Mouse (Mus musculus): ENCODE results near the gene Zbtb20.

Zbtb20 gene

DNA sequence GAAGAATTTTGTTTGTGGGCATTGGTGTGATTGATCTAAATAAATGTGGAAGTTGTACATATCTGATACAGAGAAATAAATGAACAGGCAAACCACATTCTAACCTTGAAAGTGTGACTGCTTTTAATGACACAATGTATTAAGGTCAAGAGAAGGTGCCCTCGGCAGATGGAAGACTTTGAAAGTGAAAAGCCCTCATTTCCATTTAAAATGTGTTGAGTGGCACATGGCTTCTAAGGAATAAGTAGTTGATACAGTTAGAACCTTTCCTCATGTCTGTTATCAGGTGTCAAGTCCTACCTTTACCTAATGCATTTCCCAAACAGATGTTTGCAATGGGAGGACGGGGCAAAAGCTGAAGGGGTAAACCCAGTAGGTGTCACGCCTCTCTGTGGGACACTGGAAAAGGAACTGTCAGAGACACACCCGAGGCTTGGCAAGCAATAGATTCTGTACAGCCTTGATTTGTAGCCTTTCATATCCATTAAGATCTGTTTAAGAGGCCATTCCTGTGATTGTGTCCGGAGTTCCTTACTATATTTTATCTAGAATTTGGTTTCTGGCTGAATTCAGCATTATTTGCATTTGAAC lies 510.0 kb downstream of the Zbtb20 start:
- ATAC-seq (ENCODE audit: insufficient number of reproducible peaks, low FRiP score, low TSS enrichment), result no peak

DNA sequence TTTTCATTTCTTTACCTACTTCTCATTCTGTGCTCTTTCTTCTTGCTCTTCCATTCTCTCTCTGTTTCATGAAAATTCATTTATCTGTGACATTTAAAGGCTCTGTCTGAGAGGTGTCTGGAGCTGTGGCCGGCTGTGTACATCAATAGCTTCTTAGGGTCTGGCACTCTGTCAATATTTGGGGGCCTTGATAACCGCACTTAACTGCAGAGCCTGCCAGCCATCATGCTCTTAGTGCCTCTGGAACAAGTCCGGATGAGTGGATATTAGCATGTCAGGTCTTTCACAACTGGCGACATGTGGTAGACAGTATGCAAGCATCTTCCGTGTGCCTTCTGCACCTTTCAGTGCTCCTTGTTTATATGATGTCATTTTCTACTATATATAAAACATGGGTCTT lies 510.7 kb downstream of the Zbtb20 start:
- no peak for ATAC-seq (ENCODE audit: insufficient number of reproducible peaks, low FRiP score, low TSS enrichment)

DNA sequence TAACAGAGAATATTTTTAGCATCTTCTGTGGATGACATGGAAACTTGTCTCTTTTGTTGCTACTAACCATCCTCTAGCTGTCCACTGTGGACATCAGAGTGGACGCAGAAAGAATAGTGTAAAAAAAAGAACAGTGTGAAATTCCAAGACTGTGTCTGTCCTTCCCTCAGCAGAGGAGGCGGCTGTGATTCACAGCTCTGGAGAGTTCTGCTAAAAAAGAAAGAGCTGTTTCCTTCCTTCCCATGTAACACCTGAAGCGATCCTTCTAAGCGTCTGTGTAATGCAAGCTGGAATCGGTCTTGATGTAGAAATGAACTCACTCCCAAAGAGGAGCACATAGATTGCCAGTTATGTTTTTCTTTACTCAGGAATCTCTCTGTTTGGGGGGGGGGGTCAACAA lies 512.7 kb downstream of the Zbtb20 start:
- no peak for ATAC-seq (ENCODE audit: insufficient number of reproducible peaks, low FRiP score, low TSS enrichment)

DNA sequence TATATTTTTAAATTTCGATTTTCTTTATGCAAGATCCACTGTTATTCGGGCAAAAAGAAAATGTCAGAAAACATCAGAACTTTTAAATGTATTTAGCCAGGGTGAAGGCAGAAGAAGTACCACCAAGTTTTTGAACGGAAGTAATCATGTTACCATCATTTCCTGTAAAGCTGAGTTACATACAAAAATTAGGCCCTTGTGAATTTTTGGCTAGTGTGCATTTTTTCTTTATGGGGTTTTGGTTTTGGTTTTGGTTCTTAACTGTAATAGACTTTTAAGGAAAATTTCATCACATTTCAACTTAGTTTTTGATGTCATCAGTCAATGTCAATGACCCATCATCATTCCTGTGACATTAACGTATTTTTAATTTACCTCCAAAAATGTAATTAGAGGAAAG lies 514.7 kb downstream of the Zbtb20 start:
- no peak for ATAC-seq (ENCODE audit: insufficient number of reproducible peaks, low FRiP score, low TSS enrichment)

DNA sequence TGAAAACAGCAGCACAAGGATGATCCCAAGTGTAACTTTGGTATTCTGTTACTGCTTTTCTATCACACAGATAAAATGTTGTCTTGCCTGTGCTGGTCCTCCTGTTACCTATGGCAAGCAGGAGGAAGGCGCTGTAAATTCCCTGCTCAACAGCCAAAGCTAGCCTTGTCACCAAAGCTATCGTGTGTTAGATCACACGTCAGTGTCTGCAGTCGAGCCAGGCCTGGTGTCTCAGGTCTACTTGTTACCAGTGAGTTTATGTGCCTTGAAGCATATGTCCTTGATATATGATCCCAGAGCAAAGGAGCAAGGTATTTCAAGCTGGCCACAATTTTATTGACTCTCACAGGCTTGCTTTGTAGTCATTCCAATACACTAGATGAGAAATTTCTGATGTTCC lies 517.7 kb downstream of the Zbtb20 start:
- ATAC-seq (ENCODE audit: insufficient number of reproducible peaks, low FRiP score, low TSS enrichment), result no peak

DNA sequence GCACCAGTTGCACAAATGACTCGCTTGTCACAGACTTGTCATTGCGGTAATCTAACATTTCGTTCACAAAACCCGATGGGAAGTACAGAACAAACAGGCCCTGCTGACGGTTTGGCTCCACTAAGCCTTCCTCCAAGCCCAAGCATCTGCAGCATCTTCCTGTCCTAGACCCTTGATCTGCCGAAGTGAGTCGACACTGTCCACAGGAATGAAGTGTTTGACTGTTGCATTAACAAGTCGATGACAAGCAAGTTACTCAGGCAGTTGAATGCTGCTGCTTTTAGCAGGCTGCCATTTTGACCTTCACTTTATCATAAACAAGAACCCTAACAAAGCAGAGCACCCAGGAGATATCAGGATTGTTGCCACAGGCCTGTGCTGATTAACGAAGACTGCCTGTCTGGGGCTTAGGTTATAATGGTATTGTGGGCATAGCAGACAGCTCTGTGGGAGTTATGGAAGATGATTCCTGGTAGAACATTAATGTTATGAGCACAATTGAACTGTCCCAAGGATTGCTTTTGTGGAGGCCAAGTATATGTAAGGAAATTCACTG lies 518.4 kb downstream of the Zbtb20 start:
- ATAC-seq (ENCODE audit: insufficient number of reproducible peaks, low FRiP score, low TSS enrichment), result no peak

DNA sequence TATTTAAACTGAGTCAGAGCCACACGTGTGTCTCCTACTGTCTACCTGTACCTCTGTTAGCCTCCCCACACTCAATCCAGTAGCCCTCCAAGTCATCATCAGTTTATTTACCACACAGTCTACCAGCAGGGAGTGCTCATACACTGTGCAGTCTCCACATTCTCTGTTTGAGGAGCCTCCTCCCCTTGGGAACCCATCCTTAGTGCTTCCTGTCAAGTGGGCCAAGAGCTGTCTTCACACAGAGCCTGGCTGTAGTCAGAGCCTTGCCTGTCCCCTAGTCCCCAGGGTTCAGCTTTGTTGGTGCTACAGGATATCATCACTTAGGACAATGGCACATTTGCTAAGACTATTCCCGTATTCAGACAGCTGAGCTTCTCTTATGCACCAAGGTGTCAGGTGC lies 519.1 kb downstream of the Zbtb20 start:
- ATAC-seq (ENCODE audit: insufficient number of reproducible peaks, low FRiP score, low TSS enrichment), result peak; percentile 15; the same call in 1 of the 2 replicates

DNA sequence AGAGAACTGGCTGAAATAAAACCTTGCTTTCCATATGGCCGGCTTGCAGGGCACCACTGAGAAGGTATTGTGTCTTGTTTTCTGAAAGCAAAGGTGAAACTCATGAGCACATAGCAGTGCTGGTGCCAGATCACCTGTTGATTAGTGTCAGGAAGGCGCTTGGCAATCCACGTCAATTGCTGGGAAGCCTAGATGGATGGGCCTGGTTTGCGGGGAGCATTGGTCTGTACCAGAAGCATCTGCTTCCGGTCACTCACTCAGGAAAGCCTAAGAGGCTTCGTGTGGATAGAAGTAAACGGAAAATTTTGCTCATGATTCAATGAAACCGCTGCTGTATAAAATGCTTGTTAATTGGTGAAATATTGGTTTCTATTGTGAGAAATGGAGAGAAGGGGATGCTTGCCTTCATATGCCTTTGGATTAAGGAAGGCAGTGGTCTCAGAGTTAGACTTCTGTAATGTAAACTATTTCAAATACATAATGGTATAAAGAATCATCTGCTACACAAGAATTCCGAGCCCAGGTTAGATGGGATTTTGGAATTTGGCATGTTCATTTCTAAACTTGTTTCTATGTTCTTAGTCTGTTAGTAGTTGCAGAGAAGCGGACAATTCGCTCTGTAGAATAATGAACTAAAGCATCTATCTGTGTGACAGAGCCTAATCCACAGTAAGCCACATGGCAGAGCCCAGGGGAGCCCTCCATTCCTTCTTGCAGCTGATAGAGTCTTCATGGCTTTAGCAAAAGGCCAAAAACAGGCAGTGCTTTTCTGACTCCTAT lies 521.4 kb downstream of the Zbtb20 start:
- ATAC-seq (ENCODE audit: insufficient number of reproducible peaks, low FRiP score, low TSS enrichment), result no peak

DNA sequence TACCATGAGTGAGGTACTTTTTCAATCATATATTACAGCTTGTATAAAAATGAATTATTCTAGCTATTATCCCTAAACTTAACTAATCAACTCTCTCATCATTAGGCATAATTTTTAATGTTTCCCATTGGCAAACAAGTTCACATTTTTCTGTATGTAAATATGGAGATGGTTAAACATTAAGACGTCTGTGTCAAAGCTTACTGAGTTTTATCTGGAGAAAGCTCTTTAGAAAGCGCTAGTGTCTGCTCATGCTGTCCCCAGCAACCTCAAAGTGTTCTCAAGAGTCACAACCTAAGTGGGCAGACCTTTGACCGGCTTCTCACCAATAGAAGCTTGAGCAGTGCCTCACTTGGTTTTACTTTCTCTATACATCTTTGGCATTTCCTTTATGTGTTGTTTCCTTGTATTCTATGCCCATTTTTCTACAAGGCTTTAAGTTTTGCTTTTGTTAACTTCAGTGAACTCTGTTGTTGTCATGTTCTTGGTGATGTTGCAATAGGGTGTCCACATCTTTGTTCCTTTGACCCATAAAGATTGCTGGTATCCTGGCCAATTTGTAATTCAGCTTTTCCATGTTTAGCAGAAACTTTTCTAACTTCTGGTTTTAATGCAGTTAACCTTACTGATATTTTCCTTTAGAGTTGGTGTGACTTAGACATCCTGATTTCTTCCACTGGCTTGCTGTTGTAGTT lies 522.1 kb downstream of the Zbtb20 start:
- no peak for ATAC-seq (ENCODE audit: insufficient number of reproducible peaks, low FRiP score, low TSS enrichment)

DNA sequence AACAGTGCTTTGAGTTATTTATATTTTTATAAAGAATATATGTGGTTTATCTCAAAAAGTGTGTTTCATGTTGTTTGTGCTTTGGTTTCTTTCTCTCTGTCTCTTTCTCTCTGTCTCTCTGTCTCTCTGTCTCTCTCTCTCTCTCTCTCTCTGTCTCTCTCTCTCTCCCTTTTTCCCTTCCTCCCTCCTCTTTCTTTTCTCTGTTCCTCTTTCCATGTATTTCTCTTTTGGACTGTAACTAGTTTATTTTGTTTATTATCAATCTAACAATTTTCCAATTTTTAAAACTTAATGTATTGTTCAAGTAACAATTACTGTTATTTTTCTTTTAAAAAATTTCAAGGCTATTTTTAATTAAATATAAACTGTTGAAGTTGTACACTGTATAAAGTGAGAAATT lies 523.7 kb downstream of the Zbtb20 start:
- no peak for ATAC-seq (ENCODE audit: insufficient number of reproducible peaks, low FRiP score, low TSS enrichment)

DNA sequence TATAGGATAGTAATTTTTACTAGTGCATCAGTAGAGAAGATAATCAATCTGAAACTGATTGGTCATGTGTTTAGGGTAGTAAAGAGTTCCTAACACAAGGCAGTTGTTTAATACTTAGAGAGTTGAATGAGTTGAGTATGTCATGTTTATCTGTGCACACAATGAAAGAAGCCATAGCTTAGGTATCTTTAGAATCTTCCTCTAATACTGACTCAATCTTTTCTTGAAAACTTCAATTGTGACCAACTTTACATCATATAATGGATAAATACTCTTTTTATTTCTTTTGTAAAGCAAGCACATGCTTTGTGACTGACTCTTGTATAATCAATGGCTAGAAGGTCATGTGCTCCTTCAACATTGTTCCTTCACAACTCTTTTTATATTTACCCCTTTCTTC lies 524.4 kb downstream of the Zbtb20 start:
- ATAC-seq (ENCODE audit: insufficient number of reproducible peaks, low FRiP score, low TSS enrichment), result no peak

DNA sequence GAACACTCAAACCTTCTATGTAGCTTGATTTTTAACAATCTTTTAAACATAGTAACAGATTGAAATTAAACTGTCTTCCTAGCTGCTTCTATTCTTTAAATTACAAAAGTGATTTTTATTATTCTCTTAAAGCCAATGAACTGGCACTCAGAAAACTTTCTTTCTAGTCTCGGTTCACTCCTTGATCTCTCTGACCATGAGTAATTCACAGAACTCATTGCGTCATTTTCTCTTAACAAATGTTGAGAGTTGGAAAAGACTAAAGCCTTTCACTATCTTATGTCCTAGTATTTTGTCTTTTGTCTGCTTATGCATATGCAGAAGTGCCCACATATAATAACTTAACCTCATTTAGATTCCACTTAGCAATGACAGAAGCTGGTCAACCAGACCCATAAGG lies 525.3 kb downstream of the Zbtb20 start:
- ATAC-seq (ENCODE audit: insufficient number of reproducible peaks, low FRiP score, low TSS enrichment), result no peak

DNA sequence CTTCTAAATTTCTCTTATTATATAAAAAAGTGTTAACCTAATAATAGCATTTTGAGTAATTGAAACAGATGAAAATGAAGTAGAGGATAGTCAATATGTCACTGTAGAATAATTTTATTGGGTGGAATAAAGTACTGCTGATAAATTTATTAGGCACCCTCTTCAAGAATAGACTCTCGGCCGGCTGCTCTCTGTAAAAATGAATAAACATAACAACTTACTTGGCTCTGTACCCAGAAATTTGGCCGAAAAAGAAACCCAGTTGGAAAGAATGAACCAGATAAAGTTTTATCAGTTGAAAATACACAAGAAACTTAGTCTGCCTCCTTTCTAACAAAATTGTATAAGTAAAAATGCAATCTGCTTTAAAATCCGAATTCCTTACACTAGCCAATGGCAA lies 527.2 kb downstream of the Zbtb20 start:
- ATAC-seq (ENCODE audit: insufficient number of reproducible peaks, low FRiP score, low TSS enrichment), result no peak

DNA sequence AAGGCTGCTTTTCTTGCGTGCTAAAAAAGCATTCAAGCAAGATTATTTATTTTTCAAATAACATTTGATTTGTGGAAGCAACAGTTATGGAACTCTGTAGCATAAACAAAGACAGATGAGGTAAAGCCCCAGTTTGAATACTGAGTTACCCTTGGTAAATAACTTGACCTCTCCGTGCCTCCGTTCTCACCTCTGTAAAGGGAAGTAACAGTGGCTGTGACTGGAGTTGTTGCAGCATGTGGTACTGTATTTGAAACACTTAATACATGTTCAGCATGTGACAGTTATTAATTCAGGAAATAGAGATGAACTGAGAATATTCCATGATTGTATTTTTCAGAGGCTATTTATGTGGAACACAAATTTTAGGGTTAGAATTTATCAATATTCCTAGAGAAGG lies 529.4 kb downstream of the Zbtb20 start:
- no peak for ATAC-seq (ENCODE audit: insufficient number of reproducible peaks, low FRiP score, low TSS enrichment)

DNA sequence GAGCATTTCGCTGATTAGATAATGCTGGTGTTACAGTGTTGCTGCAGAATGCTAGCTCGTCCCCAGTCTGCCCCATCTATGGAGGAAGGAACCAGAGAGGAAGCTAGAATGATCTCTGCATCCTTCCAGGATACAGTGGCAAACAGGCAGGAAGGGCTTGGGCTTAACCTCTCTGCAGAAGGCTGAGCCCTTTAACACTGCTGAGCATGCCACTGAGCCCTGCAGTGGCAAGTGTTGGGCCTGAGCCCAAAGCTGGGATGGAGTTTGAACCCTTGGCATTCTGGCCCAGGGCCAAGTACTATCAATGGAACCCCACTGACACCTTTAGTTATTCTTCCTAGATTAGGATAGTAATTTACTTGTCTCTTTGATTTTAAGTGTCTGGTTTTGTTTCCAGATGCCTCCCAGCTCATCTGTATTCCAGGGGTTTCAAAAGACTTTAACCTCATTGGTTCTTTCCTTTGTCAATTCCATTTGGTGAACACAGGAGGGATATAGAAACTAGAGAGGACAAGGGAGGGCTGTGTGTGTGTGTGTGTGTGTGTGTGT lies 532.0 kb downstream of the Zbtb20 start:
- no peak for ATAC-seq (ENCODE audit: insufficient number of reproducible peaks, low FRiP score, low TSS enrichment)

DNA sequence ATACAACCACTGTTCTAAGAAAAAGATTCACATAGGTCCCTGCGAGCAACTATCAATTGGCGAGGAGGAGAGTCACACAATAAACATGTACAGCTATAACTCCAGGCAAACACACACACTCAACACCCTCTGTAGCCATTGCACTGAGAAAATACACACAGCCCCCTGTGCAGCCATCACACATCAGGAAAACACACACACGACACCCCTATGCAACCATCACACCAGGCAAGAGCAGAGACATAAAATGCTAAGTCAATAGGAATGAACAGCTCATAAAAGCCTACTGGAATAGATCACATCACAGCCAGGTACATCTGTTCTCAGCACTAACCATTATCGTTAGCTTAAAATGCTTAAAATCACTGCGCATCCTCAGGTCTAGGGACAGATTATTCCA lies 532.9 kb downstream of the Zbtb20 start:
- no peak for ATAC-seq (ENCODE audit: insufficient number of reproducible peaks, low FRiP score, low TSS enrichment)

DNA sequence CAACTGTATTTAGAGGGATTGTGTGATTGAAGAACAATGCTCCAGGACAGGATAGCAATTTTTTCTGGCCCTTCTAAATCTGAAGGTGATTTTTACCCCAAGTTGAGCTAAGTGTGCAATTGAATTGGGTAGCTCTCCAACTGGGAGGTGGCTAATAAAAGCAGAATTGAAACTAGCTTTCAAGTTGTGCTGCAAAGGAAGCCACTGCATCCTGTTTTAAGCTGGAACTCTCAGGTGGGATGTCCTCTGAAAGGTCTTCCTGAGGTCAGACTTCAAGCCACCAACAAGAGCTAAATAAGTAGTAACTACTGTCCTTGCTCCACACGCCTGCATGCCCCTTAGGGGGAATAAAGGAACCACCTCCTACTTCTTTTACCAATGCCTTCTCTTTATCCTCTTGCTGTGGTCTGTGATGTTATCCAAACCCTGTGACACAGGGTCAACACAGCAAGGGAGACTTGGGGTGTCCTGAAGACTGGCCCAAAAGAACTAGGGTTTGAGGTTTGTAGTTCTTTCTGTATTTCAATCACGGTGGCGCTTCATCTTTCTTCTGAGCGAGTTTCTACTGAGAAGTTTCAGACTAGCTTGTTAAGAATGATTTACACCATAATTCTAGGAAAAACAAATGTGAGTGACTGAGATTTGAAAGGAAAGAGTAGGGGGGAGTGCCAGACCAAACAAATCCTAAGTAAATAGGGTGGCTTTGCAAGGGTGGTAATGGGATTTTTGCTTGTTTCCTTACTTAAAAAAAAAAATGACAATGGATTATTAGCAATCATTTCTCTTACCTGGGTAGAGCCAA lies 533.6 kb downstream of the Zbtb20 start:
- no peak for ATAC-seq (ENCODE audit: insufficient number of reproducible peaks, low FRiP score, low TSS enrichment)

DNA sequence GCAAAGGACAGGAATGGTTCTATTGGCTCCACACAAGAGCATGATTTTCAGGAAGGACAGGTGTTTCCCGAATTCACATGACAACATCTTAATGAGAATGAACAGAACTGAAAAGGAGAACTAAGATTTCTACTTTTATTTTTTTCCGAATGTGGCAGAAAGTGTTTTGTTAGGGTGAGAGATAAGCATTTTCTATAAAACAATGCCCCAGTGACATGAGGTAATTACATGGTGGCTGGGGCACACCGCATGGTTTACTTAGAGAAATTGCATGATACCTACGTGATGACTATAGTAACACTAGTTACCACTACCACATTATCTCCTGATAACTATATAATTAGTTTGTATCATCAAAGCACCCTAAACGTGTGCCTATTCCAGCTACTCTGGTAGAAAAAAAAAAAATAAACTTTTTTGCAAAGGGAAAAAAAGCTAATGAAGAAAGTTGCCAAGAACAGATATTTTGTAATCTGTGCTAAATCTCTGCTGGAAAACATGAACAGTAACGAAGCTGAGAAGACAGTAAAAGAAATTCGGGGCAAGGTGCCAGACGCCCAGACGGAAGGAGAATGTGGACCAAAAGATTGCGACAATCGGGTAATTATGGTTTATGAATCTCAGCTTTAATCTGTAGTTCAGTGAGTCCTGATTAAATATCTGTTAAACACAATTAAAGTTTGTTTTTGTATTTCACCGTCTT lies 534.4 kb downstream of the Zbtb20 start:
- ATAC-seq (ENCODE audit: insufficient number of reproducible peaks, low FRiP score, low TSS enrichment), result no peak

DNA sequence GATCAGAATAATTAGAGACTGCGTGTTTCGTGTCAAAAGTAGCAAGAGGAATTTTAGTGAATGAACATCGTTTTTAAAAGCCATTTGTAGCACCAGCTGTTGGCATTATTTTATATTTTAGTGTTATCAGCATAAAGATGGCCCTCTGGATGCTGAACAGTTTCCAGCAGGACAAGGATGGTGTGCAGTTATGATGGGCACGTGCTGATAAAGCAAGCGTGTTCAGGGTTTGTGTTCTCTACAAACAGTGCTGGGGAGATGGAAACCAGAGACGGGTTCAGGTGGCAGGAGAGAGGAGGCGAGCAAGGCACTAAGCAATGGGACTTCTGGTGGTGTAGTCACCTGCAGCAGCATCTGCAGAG lies 534.9 kb downstream of the Zbtb20 start:
- 0 out of 2 replicates have a peak, but pooled peaks have one; percentile 6 for ATAC-seq (ENCODE audit: insufficient number of reproducible peaks, low FRiP score, low TSS enrichment)

DNA sequence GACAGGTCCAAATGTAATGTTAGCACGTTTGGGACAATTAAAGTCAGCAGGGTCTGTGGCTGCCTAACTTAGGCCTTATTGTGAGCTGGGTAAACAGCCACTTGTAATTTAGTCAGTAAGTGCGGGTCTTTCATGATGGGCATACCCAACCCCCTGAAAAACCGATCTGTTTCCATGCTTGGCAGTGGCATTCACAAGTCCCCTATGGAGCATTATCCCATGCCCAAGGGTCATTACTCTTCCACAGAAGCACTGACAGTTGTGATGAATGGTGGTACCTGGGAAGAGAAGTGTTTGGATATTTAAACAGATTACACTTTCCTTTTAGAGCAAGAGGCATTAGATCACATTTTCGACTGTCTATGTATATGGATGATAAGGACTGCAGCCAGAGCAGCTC lies 540.2 kb downstream of the Zbtb20 start:
- no peak for ATAC-seq (ENCODE audit: insufficient number of reproducible peaks, low FRiP score, low TSS enrichment)

Measured in cerebellum, adult (tissue).